In genomic region chr1:144682118-144682517, GRCm38 (mm10) we compare ENCODE assay signal across 27 mouse cellular contexts.
"Had no signal": no experiment of that assay in that cellular context is flagged by ENCODE, and none has a peak within 500 bp of the region (broad histone marks: within the 10 kb centered on the region; RNA-seq: fewer than 3 reads in every experiment).

No protein-coding gene starts in this region.

- H3K4me1 ChIP-seq: heart, embryonic 10.5 days; heart, embryonic 12.5 days; hindbrain, embryonic 10.5 days; hindbrain, embryonic 12.5 days; intestine, embryonic 15.5 days; limb, embryonic 10.5 days; limb, embryonic 12.5 days; liver, embryonic 13.5 days; liver, embryonic 15.5 days had no signal

- H3K9me3 ChIP-seq: heart, embryonic 10.5 days; heart, embryonic 12.5 days; hindbrain, embryonic 10.5 days; hindbrain, embryonic 12.5 days; intestine, embryonic 15.5 days; limb, embryonic 10.5 days; limb, embryonic 12.5 days; liver, embryonic 13.5 days; liver, embryonic 15.5 days had no signal

- H3K27me3 ChIP-seq: heart, embryonic 12.5 days; hindbrain, embryonic 12.5 days; intestine, embryonic 15.5 days; limb, embryonic 12.5 days; liver, embryonic 13.5 days; liver, embryonic 15.5 days had no signal

- ATAC-seq: hindbrain, embryonic 16.5 days; inflammation-experienced regulatory T-cells, adult 6 months; intestine, embryonic 15.5 days; intestine, postnatal 0 days had no signal

- DNase-seq: gastrocnemius, adult 2 months; gastrocnemius, postnatal 10 days; gastrocnemius, postnatal 25 days; heart, adult 18-20 months; heart, postnatal 10 days; heart, postnatal 4 days; kidney, adult 18-20 months; kidney, adult 8-10 months; kidney, postnatal 10 days; kidney, postnatal 25 days; kidney, postnatal 4 days; liver; liver, embryonic 13.5 days had no signal

- H3K9ac ChIP-seq: heart, embryonic 12.5 days; hindbrain, embryonic 12.5 days; hindbrain, embryonic 14.5 days; intestine, embryonic 15.5 days; limb, embryonic 12.5 days; liver, embryonic 13.5 days; liver, embryonic 15.5 days had no signal

- H3K36me3 ChIP-seq: heart, embryonic 10.5 days; heart, embryonic 12.5 days; hindbrain, embryonic 10.5 days; hindbrain, embryonic 12.5 days; intestine, embryonic 15.5 days; limb, embryonic 10.5 days; limb, embryonic 12.5 days; liver, embryonic 13.5 days; liver, embryonic 15.5 days had no signal

- H3K27ac ChIP-seq: gastrocnemius, adult 2 months; heart, embryonic 10.5 days; hindbrain, embryonic 10.5 days; hindbrain, embryonic 12.5 days; hindbrain, embryonic 14.5 days; intestine, embryonic 15.5 days; layer of hippocampus, adult 2 months; limb, embryonic 10.5 days; limb, embryonic 12.5 days; liver, embryonic 13.5 days; liver, embryonic 15.5 days had no signal

- H3K4me3 ChIP-seq: gastrocnemius, adult 2 months; heart, embryonic 10.5 days; heart, embryonic 12.5 days; hindbrain, embryonic 10.5 days; hindbrain, embryonic 12.5 days; intestine, embryonic 15.5 days; layer of hippocampus, adult 2 months; limb, embryonic 10.5 days; limb, embryonic 12.5 days; liver, embryonic 13.5 days; liver, embryonic 15.5 days had no signal

- H3K4me2 ChIP-seq: heart, embryonic 12.5 days; hindbrain, embryonic 12.5 days; hindbrain, embryonic 14.5 days; intestine, embryonic 15.5 days; limb, embryonic 12.5 days; liver, embryonic 11.5 days; liver, embryonic 13.5 days; liver, embryonic 15.5 days had no signal
